Mouse (Mus musculus) Patski (cell line): ENCODE measurements around the gene Naaladl2. TPM values are rescaled to one million over a fixed set of nuclear protein-coding genes. Genes with fewer than 3 reads are reported as not detected.
A peak's percentile ranks its signal among the peaks of the same experiment; 100 is the strongest.

Source experiments
- ATAC-seq: fragments of 100-300 bp; one replicate; pipeline ENCODE4 v1.8.0; 2021
- CTCF ChIA-PET: fragments of 350-600 bp; sonication (Branson Sonifier 250); formaldehyde crosslinking; loops from one replicate; lab custom pipeline; 2022; ENCODE audit warnings: inconsistent platforms; lab: Charles Lee
- POLR2A ChIA-PET: fragments of 350-600 bp; sonication (Branson Sonifier 250); formaldehyde crosslinking; loops from one replicate; lab custom pipeline; 2022; ENCODE audit warnings: antibody characterized with exemption, inconsistent platforms; lab: Charles Lee
- DNase-seq: peaks from one replicate; pipeline ENCODE4 v3.0.0-alpha.2; 2011; ENCODE audit warnings: low read depth, low spot score
- H3K27me3 ChIP-seq: fragments of 371-371 bp; one replicate; pipeline ENCODE4 v1.5.1; 2021
- CTCF ChIP-seq: fragments of 100-300 bp; IDR thresholded peaks from one replicate; pipeline ENCODE4 v1.5.1; 2021
- in situ Hi-C: fragments of 300-500 bp; cut with MboI; formaldehyde crosslinking; loops from 3 replicates; pipeline ENCODE4 v1.11.1; 2018; ENCODE audit warnings: low pct_unique_long_range_greater_than_20kb, mixed read lengths
- polyA plus RNA-seq: library from polyadenylated mRNA; unstranded; gene quantifications from one replicate; pipeline ENCODE4 v1.2.3, GENCODE M21; 2021

Gene Naaladl2
- polyA plus RNA-seq, 1 experiment from 2014 or later, result 3.7 TPM

- POLR2A ChIA-PET, result interaction anchor here (0.6 kb wide), 1 partner anchor 153 kb away, joined by 4 read pairs; no protein-coding TSS in a partner anchor
- CTCF ChIA-PET, result interaction anchor here (1.3 to 1.6 kb wide), 3 partner anchors 11 to 21 kb away, joined by 3 read pairs; no protein-coding TSS in a partner anchor
Measured at GRCm38 (mm10) chr3:24714770-24715169, 429.3 kb downstream of the Naaladl2 start.

DNA sequence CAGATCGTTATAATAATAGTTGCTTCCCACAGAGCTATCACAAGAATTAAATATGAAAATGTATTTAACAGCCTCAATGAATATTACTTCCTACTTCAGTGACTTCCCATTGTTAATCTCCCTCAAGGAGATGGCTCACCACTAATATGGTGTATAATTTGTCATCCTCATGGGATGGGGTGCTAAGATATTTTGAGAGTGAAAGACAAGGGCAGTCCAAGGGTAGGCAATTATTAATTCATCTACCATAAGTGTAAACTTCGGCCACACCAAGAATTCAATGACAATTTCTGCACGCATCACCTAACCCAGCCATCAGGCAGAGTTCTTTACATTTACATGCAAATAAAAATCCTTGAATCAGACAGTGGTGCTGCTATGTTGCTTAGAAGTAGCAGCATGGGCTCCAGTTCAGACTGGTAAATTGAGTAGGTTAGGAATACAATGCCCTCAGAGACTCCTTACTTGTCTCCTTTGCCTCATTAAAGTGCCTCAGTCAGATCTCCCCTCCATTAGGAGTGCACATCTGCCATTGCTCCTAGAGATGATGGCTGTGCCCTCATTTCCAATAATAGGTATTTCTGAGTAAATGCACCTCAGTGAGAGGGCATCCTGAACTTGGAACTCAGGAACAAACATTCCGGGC lies 438.2 kb downstream of the Naaladl2 start:
- POLR2A ChIA-PET, result no interaction called here
- ATAC-seq (no peak), DNase-seq (no peak)
- CTCF ChIA-PET, result interaction anchor here (1.3 to 1.4 kb wide), 2 partner anchors 8 to 16 kb away, joined by 4 read pairs; no protein-coding TSS in a partner anchor
- in situ Hi-C loops, result no loop called here
- no peak for TF ChIP-seq CTCF
- H3K27me3 ChIP-seq, result no peaks in the 10 kb centered on the region

More at GRCm38 (mm10) chr3:24714770-24715169, 429.3 kb downstream of the Naaladl2 start:
- TF ChIP-seq CTCF, result no peak
- in situ Hi-C loops, result no loop called here
- DNase-seq, result no peak
- ATAC-seq, result no peak
- no peaks in the 10 kb centered on the region for H3K27me3 ChIP-seq

- no peaks in the 10 kb centered on the region for H3K27me3 ChIP-seq
- ChIA-PET POLR2A (no interaction called here), CTCF (no interaction called here)
- no peak for TF ChIP-seq CTCF
- peak; percentile 35 for DNase-seq
- in situ Hi-C loops, result no loop called here
- peak; percentile 74 for ATAC-seq
Measured at GRCm38 (mm10) chr3:24690162-24690915, 453.7 kb downstream of the Naaladl2 start.

DNA sequence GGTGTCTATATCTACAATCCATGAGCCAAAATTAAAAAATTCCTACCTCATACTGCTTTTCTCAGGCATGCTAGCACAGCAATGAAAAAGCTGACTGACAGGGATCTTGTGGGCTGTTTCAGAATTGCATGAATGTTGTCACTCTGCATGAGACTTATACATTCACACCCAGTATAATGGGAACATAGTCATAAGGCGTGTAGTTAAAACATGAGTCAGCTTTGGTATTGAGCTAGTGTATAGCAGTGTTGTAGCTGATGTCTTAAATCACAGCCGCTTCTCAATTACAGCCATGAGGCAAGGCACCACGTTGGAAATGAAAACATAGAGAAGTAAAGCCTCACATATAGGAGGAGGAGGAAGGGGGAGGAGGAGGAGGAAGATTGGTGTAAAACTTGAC lies 473.6 kb downstream of the Naaladl2 start:
- TF ChIP-seq CTCF, result no peak
- DNase-seq, result no peak
- POLR2A ChIA-PET, result interaction anchor here (0.6 kb wide), 1 partner anchor 30 kb away, joined by 3 read pairs; no protein-coding TSS in a partner anchor
- H3K27me3 ChIP-seq, result no peaks in the 10 kb centered on the region
- in situ Hi-C loops, result no loop called here
- CTCF ChIA-PET, result interaction anchor here (1.2 kb wide), 1 partner anchor 15 kb away, joined by 3 read pairs; no protein-coding TSS in a partner anchor
- ATAC-seq, result no peak

DNA sequence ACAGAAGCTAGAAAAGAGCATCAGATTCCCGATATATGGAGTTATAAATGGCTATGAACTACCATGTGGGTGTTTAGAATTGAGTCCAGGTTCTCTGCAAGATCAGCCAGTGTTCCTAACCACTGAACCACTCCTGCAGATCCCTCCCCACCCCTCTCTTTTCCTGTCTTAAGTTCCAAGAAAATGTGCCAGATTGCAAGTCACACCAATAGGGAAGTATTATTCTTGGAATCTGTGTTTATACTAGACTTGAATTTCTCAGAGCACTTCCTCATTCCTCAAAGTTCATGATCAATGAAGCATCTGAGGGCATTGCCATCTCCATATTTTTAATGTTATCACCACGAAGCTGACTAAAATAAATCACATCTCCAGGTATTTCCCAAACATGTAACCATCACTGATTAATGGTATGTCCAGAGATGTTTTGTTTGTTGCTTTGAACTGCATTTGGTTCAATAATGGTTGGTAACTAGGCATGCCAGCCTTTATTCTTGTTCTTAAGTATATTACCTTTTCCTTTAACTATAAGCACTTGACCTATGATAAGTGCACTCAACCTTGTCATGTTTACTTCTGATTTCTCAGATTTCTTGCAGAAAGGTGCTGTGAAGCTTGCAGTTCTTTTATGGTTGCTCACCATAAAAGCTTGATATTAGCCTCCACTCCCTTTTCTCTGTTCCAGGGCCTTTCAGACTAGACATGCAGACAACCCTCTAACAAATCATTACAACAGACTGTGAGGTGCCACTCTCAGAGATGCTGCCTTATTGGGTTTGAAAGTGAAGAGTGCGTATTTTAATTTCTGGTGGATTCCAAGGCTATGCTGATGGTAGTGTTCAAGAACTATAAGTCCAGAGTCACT lies 475.8 kb downstream of the Naaladl2 start:
- ATAC-seq, result peak; percentile 76
- POLR2A ChIA-PET, result no interaction called here

GRCm38 (mm10) chr3:24665408-24665807 lies 478.7 kb downstream of the Naaladl2 start:
- peak; percentile 65 for ATAC-seq
- POLR2A ChIA-PET, result interaction anchor here (0.5 kb wide), 1 partner anchor 50 kb away, joined by 3 read pairs; no protein-coding TSS in a partner anchor

More for the DNA sequence above, 475.8 kb downstream of the Naaladl2 start:
- CTCF ChIA-PET, result interaction anchor here (1.2 kb wide), 1 partner anchor 10 kb away, joined by 3 read pairs; no protein-coding TSS in a partner anchor
- H3K27me3 ChIP-seq, result no peaks in the 10 kb centered on the region
- in situ Hi-C loops, result no loop called here
- DNase-seq, result no peak
- TF ChIP-seq CTCF, result no peak

DNA sequence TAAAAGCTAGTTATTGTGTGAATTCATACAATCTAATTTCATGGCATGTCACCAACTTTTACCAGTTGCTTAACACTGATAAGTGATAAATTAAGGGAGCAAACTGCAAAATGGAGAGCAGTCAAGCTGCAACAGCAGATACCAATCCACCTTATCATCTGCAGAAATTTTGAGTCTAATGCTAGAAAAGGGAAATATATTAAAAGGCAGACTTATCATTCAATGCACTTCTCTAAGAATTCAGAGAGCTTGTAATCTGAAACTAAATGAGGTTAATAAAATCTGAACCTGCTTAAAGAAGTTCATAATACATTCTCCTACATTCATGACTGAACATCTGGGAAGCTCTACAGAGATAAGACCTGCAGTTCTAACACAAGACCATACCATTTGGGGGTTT lies 480.3 kb downstream of the Naaladl2 start:
- H3K27me3 ChIP-seq, result no peaks in the 10 kb centered on the region
- in situ Hi-C loops, result no loop called here
- ATAC-seq (no peak), DNase-seq (no peak)
- TF ChIP-seq CTCF, result no peak
- POLR2A ChIA-PET, result no interaction called here
- CTCF ChIA-PET, result interaction anchor here (1.0 kb wide), 1 partner anchor 10 kb away, joined by 3 read pairs; no protein-coding TSS in a partner anchor

More at GRCm38 (mm10) chr3:24665408-24665807, 478.7 kb downstream of the Naaladl2 start:
- in situ Hi-C loops, result no loop called here
- CTCF ChIA-PET, result interaction anchor here (1.6 kb wide), 1 partner anchor 12 kb away, joined by 6 read pairs; no protein-coding TSS in a partner anchor
- no peak for TF ChIP-seq CTCF
- DNase-seq, result peak; percentile 24
- H3K27me3 ChIP-seq, result no peaks in the 10 kb centered on the region

DNA sequence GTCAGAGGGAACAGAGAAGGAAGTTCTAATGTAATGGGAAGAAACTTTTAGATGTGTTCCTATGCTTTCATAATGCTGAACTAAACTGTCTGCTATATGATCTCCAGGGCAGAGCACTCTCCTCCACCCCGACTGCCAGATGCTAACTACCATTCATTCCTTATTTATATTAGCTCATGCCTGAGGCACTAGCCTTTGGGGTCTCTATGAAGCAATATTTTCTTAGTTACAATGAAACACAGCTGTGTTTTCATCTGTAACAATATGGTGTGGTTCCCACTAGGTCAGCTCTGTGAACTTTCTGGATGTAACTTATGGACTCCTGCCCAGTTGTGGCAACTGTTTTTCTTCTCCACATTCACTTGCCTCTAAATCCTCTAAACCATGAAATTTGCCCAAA lies 514.0 kb downstream of the Naaladl2 start:
- in situ Hi-C loops, result no loop called here
- POLR2A ChIA-PET, result interaction anchor here (0.7 kb wide), 1 partner anchor 27 kb away, joined by 4 read pairs; no protein-coding TSS in a partner anchor
- no peaks in the 10 kb centered on the region for H3K27me3 ChIP-seq
- ATAC-seq (peak; percentile 74), DNase-seq (no peak)
- CTCF ChIA-PET, result interaction anchor here (1.1 kb wide), 1 partner anchor 16 kb away, joined by 4 read pairs; no protein-coding TSS in a partner anchor
- TF ChIP-seq CTCF, result no peak

- in situ Hi-C loops, result no loop called here
- ChIA-PET CTCF (no interaction called here), POLR2A (no interaction called here)
- TF ChIP-seq CTCF, result no peak
- DNase-seq (no peak), ATAC-seq (peak; percentile 32)
- no peaks in the 10 kb centered on the region for H3K27me3 ChIP-seq
Measured at GRCm38 (mm10) chr3:24605485-24605884, 538.6 kb downstream of the Naaladl2 start.

GRCm38 (mm10) chr3:24604791-24605320 lies 539.2 kb downstream of the Naaladl2 start:
- in situ Hi-C loops, result no loop called here
- ChIA-PET CTCF (no interaction called here), POLR2A (no interaction called here)
- ATAC-seq, result no peak
- TF ChIP-seq CTCF, result no peak
- DNase-seq, result no peak
- H3K27me3 ChIP-seq, result no peaks in the 10 kb centered on the region
